24 mouse cellular contexts compared by ENCODE assay signal in the genomic region with DNA sequence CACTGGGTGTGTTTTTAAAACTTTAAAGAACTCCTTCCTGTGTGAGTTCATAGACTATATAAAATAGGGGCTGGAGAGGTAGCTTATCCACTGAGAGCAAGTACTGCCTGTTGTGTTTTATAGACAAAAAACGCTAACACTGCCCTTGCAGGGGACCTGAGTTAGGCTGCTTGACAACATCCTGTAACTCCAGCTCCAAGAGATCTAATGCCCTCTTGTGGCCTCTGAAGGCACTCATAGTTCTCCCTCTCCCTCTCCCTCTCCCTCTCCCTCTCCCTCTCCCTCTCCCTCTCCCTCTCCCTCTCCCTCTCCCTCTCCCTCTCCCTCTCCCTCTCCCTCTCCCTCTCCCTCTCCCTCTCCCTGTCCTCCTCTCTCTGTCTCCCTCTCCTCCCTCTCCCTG. TPM values are rescaled to one million over a fixed set of nuclear protein-coding genes. Genes with fewer than 3 reads are reported as not detected.
DNase-seq lines count a peak whose midpoint lies in the region; ATAC-seq and TF ChIP-seq lines count a peak whose summit lies in the region.
"Not testable (repeated sequence)": the region's sequence is repeated elsewhere in the genome, so short reads cannot be mapped to it uniquely, and the experiment has no call there.
"Had no signal": no experiment of that assay in that cellular context is flagged by ENCODE, and none has a peak within 500 bp of the region (broad histone marks: within the 10 kb centered on the region; RNA-seq: fewer than 3 reads in every experiment).

No protein-coding gene starts in this region.

- H3K27ac ChIP-seq in forebrain, postnatal 0 days (ENCODE audit: low read depth, low read length); intestine, postnatal 0 days (ENCODE audit: low read depth, low read length); lung, embryonic 14.5 days (ENCODE audit: low read depth); midbrain, embryonic 14.5 days (replicated peaks; ENCODE audit: low read depth, low read length): not testable (repeated sequence)

- DNase-seq in 3T3-L1 (ENCODE audit: low read depth, low spot score) (peak; percentile 36), NIH3T3 (ENCODE audit: low read depth) (peak; percentile 54)
- peak; percentile 26 for DNase-seq in embryo, embryonic 10 days (ENCODE audit: low spot score)
- not testable (repeated sequence) for DNase-seq in forebrain, postnatal 0 days
- peak; percentile 34 for DNase-seq in lung, embryonic 14.5 days
- DNase-seq in midbrain, embryonic 14.5 days = peak; percentile 20

- TF ChIP-seq CTCF in forebrain, postnatal 0 days (IDR thresholded peaks at IDR 0.05; ENCODE audit: low read depth) = 0 out of 2 replicates have a peak, but pooled peaks have one; percentile 24
- TF ChIP-seq CTCF in intestine, postnatal 0 days (IDR thresholded peaks at IDR 0.05; ENCODE audit: low read depth) = peak; percentile 58
- TF ChIP-seq CTCF in lung, embryonic 14.5 days (IDR thresholded peaks at IDR 0.05; ENCODE audit: low read depth) = peak; percentile 40

- H3K36me3 ChIP-seq in forebrain, postnatal 0 days (ENCODE audit: insufficient read depth); intestine, postnatal 0 days (ENCODE audit: control insufficient read depth, insufficient read depth); lung, embryonic 14.5 days (ENCODE audit: insufficient read depth); midbrain, embryonic 14.5 days (ENCODE audit: control insufficient read depth, insufficient read depth, low read length): not testable (repeated sequence)

- not testable (repeated sequence) for H3K4me3 ChIP-seq in forebrain, postnatal 0 days (ENCODE audit: low read depth, low read length); intestine, postnatal 0 days (ENCODE audit: low read depth, low read length); lung, embryonic 14.5 days (ENCODE audit: low read depth, low read length); midbrain, embryonic 14.5 days (replicated peaks; ENCODE audit: low read depth, low read length)

- H3K9ac ChIP-seq in forebrain, postnatal 0 days; intestine, postnatal 0 days (ENCODE audit: low read depth, low read length); lung, embryonic 14.5 days; midbrain, embryonic 14.5 days (replicated peaks; ENCODE audit: low read length): not testable (repeated sequence)

- not testable (repeated sequence) for H3K4me2 ChIP-seq in forebrain, postnatal 0 days (ENCODE audit: low read depth); intestine, postnatal 0 days (replicated peaks; ENCODE audit: low read depth); lung, embryonic 14.5 days; midbrain, embryonic 14.5 days (ENCODE audit: low read length)

- not testable (repeated sequence) for H3K27me3 ChIP-seq in forebrain, postnatal 0 days (ENCODE audit: insufficient read depth, low read length); intestine, postnatal 0 days (replicated peaks; ENCODE audit: control insufficient read depth, insufficient read depth, low read length); lung, embryonic 14.5 days (ENCODE audit: insufficient read depth, low read length); midbrain, embryonic 14.5 days (ENCODE audit: control insufficient read depth, insufficient read depth, low read length)

- ATAC-seq in forebrain, postnatal 0 days; intestine, postnatal 0 days; lung, embryonic 14.5 days (ENCODE audit: insufficient read depth); midbrain, embryonic 14.5 days (ENCODE audit: low FRiP score, low TSS enrichment): not testable (repeated sequence)

- WGBS in forebrain, postnatal 0 days = 19% methylated on average over 1 of the region's 1 CpGs
- 27% methylated on average over 1 of the region's 1 CpGs for WGBS in intestine, postnatal 0 days
- WGBS in lung, embryonic 14.5 days = 14% methylated on average over 1 of the region's 1 CpGs
- WGBS in midbrain, embryonic 14.5 days = 30% methylated on average over 1 of the region's 1 CpGs

- H3K9me3 ChIP-seq in forebrain, postnatal 0 days (ENCODE audit: low read length); intestine, postnatal 0 days (ENCODE audit: control insufficient read depth); lung, embryonic 14.5 days (ENCODE audit: low read depth, low read length); midbrain, embryonic 14.5 days (ENCODE audit: control insufficient read depth, low read length): not testable (repeated sequence)

- not testable (repeated sequence) for H3K4me1 ChIP-seq in forebrain, postnatal 0 days (ENCODE audit: insufficient read depth); intestine, postnatal 0 days (replicated peaks; ENCODE audit: control insufficient read depth, insufficient read depth, low read length); lung, embryonic 14.5 days (ENCODE audit: insufficient read depth); midbrain, embryonic 14.5 days (ENCODE audit: control insufficient read depth, insufficient read depth, low read length)

RNA-seq across cellular contexts. Expression of gene Klk14, which starts 7.7 kb away (rescaled TPM):
- total RNA-seq in forebrain, postnatal 0 days (2014; rRNA removed) = not detected in 2 replicates
- not detected in 2 replicates for polyA plus RNA-seq in forebrain, postnatal 0 days (2015; fragmentation: Nextera tagmentation; extraction: Ambion mirVana)
- 0.09 and 0.12 TPM in 2 replicates for polyA plus RNA-seq in intestine, postnatal 0 days (2015; fragmentation: Nextera tagmentation; extraction: Ambion mirVana)
- not detected in 2 replicates for polyA plus RNA-seq in lung, embryonic 14.5 days (2014; fragmentation: Nextera tagmentation; extraction: Ambion mirVana)
- polyA plus RNA-seq in midbrain, embryonic 14.5 days (2014; fragmentation: Nextera tagmentation; extraction: Ambion mirVana) = not detected in 2 replicates
- total RNA-seq: adrenal gland, postnatal 25 days; common myeloid progenitor, adult 5-6 weeks; gastrocnemius, postnatal 25 days; layer of hippocampus, postnatal 14 days; megakaryocyte-erythroid progenitor cell, adult 5-6 weeks had no signal
- polyA plus RNA-seq: forebrain, embryonic 15.5 days; heart, embryonic 13.5 days; hindbrain, embryonic 12.5 days; limb, embryonic 10.5 days; liver, embryonic 15.5 days; midbrain, embryonic 15.5 days; myocyte; neural tube, embryonic 13.5 days had no signal

RNA-seq across cellular contexts. Expression of gene Ctu1, which starts 10.7 kb away (rescaled TPM):
- 36.9 and 40.3 TPM in 2 replicates for total RNA-seq in forebrain, postnatal 0 days (2014; rRNA removed)
- 22.5 and 22.9 TPM in 2 replicates for polyA plus RNA-seq in forebrain, postnatal 0 days (2015; fragmentation: Nextera tagmentation; extraction: Ambion mirVana)
- 5.2 and 5.8 TPM in 2 replicates for polyA plus RNA-seq in intestine, postnatal 0 days (2015; fragmentation: Nextera tagmentation; extraction: Ambion mirVana)
- 10.8 TPM in 2 replicates for polyA plus RNA-seq in lung, embryonic 14.5 days (2014; fragmentation: Nextera tagmentation; extraction: Ambion mirVana)
- 16.6 and 23.4 TPM in 2 replicates for polyA plus RNA-seq in midbrain, embryonic 14.5 days (2014; fragmentation: Nextera tagmentation; extraction: Ambion mirVana)

RNA-seq across cellular contexts. Expression of gene Siglece, which starts 22.6 kb away (rescaled TPM):
- 1.2 TPM in 1 of 2 replicates, not detected in the other for total RNA-seq in forebrain, postnatal 0 days (2014; rRNA removed)
- 0.31 and 0.64 TPM in 2 replicates for polyA plus RNA-seq in forebrain, postnatal 0 days (2015; fragmentation: Nextera tagmentation; extraction: Ambion mirVana)
- 0.50 and 0.64 TPM in 2 replicates for polyA plus RNA-seq in intestine, postnatal 0 days (2015; fragmentation: Nextera tagmentation; extraction: Ambion mirVana)
- 0.62 and 1.1 TPM in 2 replicates for polyA plus RNA-seq in lung, embryonic 14.5 days (2014; fragmentation: Nextera tagmentation; extraction: Ambion mirVana)
- polyA plus RNA-seq in midbrain, embryonic 14.5 days (2014; fragmentation: Nextera tagmentation; extraction: Ambion mirVana) = 0.21 TPM in 1 of 2 replicates, not detected in the other
- polyA plus RNA-seq: myocyte; neural tube, embryonic 13.5 days had no signal

RNA-seq across cellular contexts. Expression of gene Klk13, which starts 29.9 kb away (rescaled TPM):
- total RNA-seq in forebrain, postnatal 0 days (2014; rRNA removed) = not detected in 2 replicates
- 0.11 TPM in 1 of 2 replicates, not detected in the other for polyA plus RNA-seq in forebrain, postnatal 0 days (2015; fragmentation: Nextera tagmentation; extraction: Ambion mirVana)
- polyA plus RNA-seq in intestine, postnatal 0 days (2015; fragmentation: Nextera tagmentation; extraction: Ambion mirVana) = 0.12 TPM in 1 of 2 replicates, not detected in the other
- polyA plus RNA-seq in lung, embryonic 14.5 days (2014; fragmentation: Nextera tagmentation; extraction: Ambion mirVana) = 1.3 and 1.7 TPM in 2 replicates
- polyA plus RNA-seq in midbrain, embryonic 14.5 days (2014; fragmentation: Nextera tagmentation; extraction: Ambion mirVana) = not detected in 2 replicates
- total RNA-seq: adrenal gland, postnatal 25 days; common myeloid progenitor, adult 5-6 weeks; gastrocnemius, postnatal 25 days; heart, adult 18-20 months; heart, postnatal 25 days; layer of hippocampus, postnatal 14 days; megakaryocyte-erythroid progenitor cell, adult 5-6 weeks had no signal
- polyA plus RNA-seq: forebrain, embryonic 15.5 days; heart, embryonic 13.5 days; hindbrain, embryonic 12.5 days; liver, embryonic 15.5 days; myocyte; neural tube, embryonic 13.5 days had no signal

RNA-seq across cellular contexts. Expression of gene Ceacam18, which starts 48.0 kb away (rescaled TPM):
- total RNA-seq in forebrain, postnatal 0 days (2014; rRNA removed) = 0.15 TPM in 1 of 2 replicates, not detected in the other
- not detected in 2 replicates for polyA plus RNA-seq in forebrain, postnatal 0 days (2015; fragmentation: Nextera tagmentation; extraction: Ambion mirVana)
- 59.7 and 68.3 TPM in 2 replicates for polyA plus RNA-seq in intestine, postnatal 0 days (2015; fragmentation: Nextera tagmentation; extraction: Ambion mirVana)
- polyA plus RNA-seq in lung, embryonic 14.5 days (2014; fragmentation: Nextera tagmentation; extraction: Ambion mirVana) = not detected in 2 replicates
- polyA plus RNA-seq in midbrain, embryonic 14.5 days (2014; fragmentation: Nextera tagmentation; extraction: Ambion mirVana) = 0.15 TPM in 1 of 2 replicates, not detected in the other
- total RNA-seq: adrenal gland, postnatal 25 days; common myeloid progenitor, adult 5-6 weeks; gastrocnemius, postnatal 25 days; heart, adult 18-20 months; heart, postnatal 25 days; megakaryocyte-erythroid progenitor cell, adult 5-6 weeks had no signal
- polyA plus RNA-seq: embryonic facial prominence, embryonic 15.5 days; forebrain, embryonic 15.5 days; heart, embryonic 13.5 days; hindbrain, embryonic 12.5 days; limb, embryonic 10.5 days; midbrain, embryonic 15.5 days; myocyte; neural tube, embryonic 13.5 days; stomach, embryonic 14.5 days had no signal
